Mouse (Mus musculus) gastrocnemius, adult 8-10 months (tissue): ENCODE results near the gene Prkcz. TPM values are rescaled to one million over a fixed set of nuclear protein-coding genes. Genes with fewer than 3 reads are reported as not detected.

Experiments
- DNase-seq, 2 experiments: peaks; one replicate each; pipeline ENCODE4 v3.0.0; 2022; ENCODE audit warnings: low spot score in 2 of 2
- total RNA-seq, 4 experiments: library from RNA; stranded (reverse); gene quantifications; 2 replicates each; pipeline ENCODE4 v1.2.4; 2022

Gene Prkcz
- total RNA-seq, 4 experiments from 2014 or later, result 1.8 to 2.9 (median 2.4) TPM

GRCm38 (mm10) chr4:155283585-155283984, 77.6 kb downstream of the Prkcz start:
- no peak for DNase-seq

GRCm38 (mm10) chr4:155283001-155283503, 78.1 kb downstream of the Prkcz start:
- peak in 1 of 2 experiments; percentile 23 for DNase-seq

- DNase-seq, result no peak
Observed at GRCm38 (mm10) chr4:155282231-155282630, 78.9 kb downstream of the Prkcz start.

GRCm38 (mm10) chr4:155281652-155282051, 79.5 kb downstream of the Prkcz start:
- DNase-seq, result no peak

- no peak for DNase-seq
Observed at GRCm38 (mm10) chr4:155281227-155281626, 79.9 kb downstream of the Prkcz start.

- DNase-seq, result no peak
Observed at GRCm38 (mm10) chr4:155280768-155281121, 80.4 kb downstream of the Prkcz start.

GRCm38 (mm10) chr4:155279926-155280767, 81.0 kb downstream of the Prkcz start:
- DNase-seq, result no peak

- DNase-seq, result no peak
Observed at GRCm38 (mm10) chr4:155279054-155279453, 82.1 kb downstream of the Prkcz start.

GRCm38 (mm10) chr4:155277963-155278362, 83.2 kb downstream of the Prkcz start:
- no peak for DNase-seq

GRCm38 (mm10) chr4:155274851-155275250, 86.3 kb downstream of the Prkcz start:
- DNase-seq, result no peak

- no peak for DNase-seq
Observed at GRCm38 (mm10) chr4:155274451-155274850, 86.7 kb downstream of the Prkcz start.

- DNase-seq, result peak; percentile 65 to 69
Observed at GRCm38 (mm10) chr4:155268382-155268781, 92.8 kb downstream of the Prkcz start.

- peak in 1 of 2 experiments; percentile 21 for DNase-seq
Observed at GRCm38 (mm10) chr4:155267639-155268175, 93.5 kb downstream of the Prkcz start.

- no peak for DNase-seq
Observed at GRCm38 (mm10) chr4:155267047-155267543, 94.1 kb downstream of the Prkcz start.

- DNase-seq, result no peak
Observed at GRCm38 (mm10) chr4:155264521-155265321, 96.4 kb downstream of the Prkcz start.

GRCm38 (mm10) chr4:155252253-155252652, 108.9 kb downstream of the Prkcz start:
- DNase-seq, result no peak

GRCm38 (mm10) chr4:155251147-155251546, 110.0 kb downstream of the Prkcz start:
- DNase-seq, result no peak

GRCm38 (mm10) chr4:155250361-155251117, 110.6 kb downstream of the Prkcz start:
- no peak for DNase-seq

GRCm38 (mm10) chr4:155249648-155250351, 111.4 kb downstream of the Prkcz start, which contains the start of gene Faap20:
Gene Faap20 (plus strand): TSS chr4:155249802.
- peak; percentile 63 to 76 for DNase-seq

- peak; percentile 91 to 94 for DNase-seq
Observed at GRCm38 (mm10) chr4:155249257-155249647, 111.9 kb downstream of the Prkcz start.
